Mouse (Mus musculus) fibroblast of lung, adult 2 months (primary cell): ENCODE results near the gene Ppp1r14d.

Source experiments
- DNase-seq: peaks from one replicate; pipeline ENCODE4 v3.0.0-alpha.2; 2011; ENCODE audit warnings: low read depth

The Ppp1r14d gene

DNA sequence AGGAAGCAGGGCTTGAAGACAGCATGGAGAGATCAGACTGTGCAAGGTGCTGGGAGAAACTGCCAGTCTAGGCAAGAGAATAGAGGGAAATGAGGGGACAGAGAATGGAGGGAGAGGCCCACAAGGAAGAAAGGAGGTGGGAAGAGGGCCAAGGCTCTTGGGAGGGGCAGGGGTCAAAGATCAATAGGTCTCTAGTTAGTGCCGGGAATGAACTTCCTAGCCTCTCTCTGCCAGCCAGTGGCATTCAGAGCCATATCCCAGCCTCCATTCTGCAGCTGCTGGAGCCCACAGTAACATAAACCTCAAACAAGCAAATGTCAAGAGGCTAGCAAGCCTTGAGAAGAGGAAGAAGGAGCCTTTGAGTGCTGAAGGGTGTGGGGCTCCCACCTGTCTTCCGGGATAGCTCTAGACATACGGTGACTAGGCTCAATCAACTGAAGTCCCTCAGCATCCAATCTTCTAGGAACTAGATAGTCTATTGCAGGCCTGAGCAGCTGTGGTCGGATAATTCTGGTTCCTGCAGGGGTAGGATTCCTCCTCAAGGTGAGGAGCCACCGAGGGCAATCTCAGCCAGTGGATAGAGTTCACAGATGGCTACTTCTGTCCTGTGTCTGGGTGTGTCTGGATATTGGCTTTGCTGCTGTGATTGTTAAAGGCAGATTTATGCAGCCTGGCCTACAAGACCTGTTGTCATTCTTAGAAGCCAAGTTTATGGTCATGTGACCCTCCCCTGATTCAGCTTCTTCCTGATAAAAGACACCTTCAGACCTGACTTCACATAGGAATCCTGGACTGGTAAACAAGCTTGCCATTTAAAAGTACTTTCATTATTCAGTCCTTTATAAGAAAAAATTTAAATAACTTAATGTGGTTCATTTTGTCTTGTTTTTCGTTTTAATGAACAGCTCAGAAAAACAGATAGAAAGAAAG is at the start of gene Ppp1r14d:
TSS of gene Ppp1r14d (minus strand) at position 132 of the 930 bp plus-strand sequence.
- no peak for DNase-seq

DNA sequence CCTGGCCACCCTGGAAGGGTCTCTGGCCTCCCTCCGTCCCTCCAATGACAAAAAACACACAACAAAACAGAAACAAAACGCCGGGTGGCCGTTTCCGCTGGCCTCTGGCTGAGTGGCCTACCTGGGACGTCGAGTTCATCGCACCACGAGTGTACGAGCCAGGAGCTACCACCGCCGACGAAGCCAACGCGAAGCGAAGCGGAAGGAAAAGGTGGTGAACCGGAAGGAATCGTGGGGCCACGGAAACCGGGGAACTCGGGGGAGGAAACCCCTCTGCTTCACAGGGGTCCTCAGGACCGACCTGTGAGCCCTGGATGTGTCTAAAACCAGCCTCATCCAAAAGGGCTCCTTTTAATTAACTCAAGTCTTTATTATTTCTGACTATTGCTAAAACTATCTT is 48.1 kb upstream of the Ppp1r14d start:
- no peak for DNase-seq

DNA sequence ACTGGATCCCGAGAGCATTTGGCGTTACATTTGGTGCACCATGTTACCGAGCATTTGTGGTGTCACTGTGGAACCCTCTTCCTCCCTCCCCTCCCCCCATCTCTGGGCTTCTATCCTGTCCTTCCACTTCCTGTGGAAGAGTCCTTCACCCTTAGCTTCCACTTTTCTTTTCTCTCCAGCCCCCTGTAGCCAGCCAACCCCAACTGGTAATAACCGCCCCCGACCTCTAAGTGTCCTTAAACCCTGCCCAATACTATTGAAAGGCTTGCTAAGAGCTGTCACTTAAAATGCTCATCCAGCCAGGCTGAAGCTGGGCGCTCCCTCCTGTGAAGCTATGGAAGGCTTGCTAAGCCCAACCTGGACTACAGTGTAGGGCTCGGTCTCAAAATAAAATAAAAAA is 47.2 kb upstream of the Ppp1r14d start:
- DNase-seq, result no peak

DNA sequence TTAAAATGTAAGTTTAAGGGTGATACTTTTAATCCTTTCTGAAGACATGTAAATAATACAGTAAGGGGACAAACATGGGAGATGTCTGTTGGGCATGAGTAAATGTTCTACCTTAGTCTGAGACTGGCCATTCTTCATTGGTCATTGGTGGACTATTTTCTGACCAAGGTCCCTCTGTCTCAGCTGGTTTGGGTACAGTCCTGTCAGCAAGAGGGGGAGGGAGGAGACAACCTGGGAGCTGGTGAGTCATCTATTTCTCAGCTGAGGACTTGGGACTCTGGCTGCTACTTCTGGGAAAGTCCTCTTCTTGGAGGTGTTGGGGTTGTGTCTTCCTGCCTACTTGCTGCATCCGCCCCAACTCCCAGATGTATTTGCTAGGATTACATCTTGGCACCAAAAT is 44.4 kb upstream of the Ppp1r14d start:
- no peak for DNase-seq

DNA sequence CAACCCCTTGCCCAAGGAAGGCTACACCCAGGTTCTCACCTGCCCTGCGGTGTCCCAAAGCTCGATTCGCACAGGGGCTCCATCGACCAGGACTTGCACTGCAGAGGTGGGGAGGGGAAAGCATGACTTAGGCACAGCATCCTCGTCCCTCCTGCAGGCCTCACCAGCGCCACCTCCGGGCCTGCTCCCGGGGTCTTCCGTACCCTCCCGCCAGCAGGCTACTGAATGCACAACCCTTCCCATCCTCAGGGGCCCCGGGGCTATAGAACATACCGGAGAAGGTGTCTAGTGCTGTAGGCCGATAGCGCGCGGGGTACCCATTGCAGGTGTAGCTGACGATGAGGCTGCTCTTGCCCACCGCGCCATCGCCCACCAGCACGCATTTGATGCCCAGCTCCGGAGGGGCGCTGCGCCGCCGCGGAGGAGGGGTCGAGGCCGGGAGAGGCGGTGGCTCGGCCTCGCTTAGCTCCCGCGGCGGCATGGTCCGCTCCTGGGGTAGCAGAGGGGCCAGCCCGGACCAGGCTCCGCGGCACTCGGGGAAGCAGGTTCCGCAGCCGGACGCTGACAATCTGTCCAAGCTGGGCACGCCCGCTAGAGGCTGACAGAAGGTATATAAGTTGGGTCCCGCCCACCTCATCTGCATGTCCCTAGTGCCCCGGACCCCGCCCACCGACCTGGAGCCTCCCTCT is 41.1 kb upstream of the Ppp1r14d start, which contains the start of gene Rhov:
TSS of gene Rhov (minus strand) at position 630 of the 689 bp plus-strand sequence.
- DNase-seq, result no peak

DNA sequence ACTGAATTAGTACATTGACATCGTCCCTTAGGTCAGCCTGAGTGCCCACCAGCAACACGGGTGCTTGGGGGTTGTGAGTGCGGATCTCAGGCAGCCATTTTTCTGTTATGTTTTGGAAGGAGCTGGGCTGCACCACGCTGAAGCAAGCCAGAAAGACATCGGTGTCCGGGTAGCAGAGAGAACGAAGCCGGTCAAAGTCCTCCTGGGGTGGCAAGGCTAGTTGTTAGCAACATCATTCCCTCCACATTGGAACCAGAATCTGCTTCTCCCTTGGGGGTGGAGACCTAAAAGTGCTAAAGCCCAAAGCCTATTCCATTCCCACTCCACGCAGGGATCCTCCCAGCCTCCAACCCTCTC is 40.6 kb upstream of the Ppp1r14d start:
- DNase-seq, result no peak

DNA sequence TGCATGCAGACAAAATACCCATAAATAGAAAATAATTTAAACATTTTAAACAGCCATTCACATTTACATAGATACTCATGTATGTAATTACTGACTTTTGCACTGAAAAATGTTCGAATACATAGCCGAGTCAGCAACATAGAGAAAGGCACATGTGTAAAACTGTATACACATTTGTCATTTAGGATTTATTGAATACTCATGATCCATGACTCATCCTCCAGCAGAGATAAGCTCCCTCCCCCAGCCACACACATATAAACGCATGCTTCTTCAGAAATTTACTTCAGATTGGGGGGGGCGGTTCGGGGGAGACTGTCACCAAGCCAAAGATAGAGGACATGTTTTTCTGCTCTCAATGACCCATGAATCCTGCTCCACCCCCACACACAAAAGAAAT is 34.1 kb upstream of the Ppp1r14d start:
- DNase-seq, result no peak

DNA sequence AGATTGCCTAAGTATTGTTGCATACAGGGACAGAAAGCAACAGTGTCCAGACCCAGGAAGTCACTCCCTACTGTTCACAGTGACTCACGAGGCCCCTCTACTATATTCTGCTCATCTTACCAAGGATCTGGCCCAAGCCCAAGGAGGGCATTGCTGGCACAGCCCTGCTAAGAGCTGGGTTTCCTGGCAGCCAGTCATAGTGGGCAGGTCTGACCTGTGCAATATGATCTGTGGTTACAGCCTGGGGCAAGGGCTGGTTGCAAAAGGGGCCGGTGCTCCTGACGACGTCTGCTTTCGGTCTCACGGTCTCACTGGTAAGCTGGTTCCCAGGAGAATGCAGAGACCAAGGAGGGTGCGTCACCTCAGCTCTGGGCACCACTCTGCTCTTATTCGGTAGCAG is 33.3 kb upstream of the Ppp1r14d start:
- peak; percentile 74 for DNase-seq

DNA sequence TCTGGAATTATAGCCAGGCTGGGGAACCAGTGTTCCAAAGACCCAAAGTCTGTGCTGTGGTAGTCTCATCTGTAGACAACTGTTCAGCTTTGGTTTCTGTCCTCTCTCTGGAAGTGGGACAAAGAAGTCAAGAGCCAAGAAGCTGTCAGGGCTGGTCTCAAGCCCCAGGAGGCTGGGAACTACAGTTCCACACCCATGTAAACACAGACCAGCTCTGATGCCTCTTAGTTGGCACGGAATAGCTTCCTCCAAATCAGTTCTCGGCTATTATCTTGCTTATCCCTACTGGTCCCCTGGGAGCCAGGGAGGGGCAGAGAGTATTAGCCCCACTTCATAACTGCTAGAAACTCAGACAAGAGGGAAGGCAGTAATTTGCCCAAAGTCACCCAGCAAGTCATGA is 31.6 kb upstream of the Ppp1r14d start:
- no peak for DNase-seq

DNA sequence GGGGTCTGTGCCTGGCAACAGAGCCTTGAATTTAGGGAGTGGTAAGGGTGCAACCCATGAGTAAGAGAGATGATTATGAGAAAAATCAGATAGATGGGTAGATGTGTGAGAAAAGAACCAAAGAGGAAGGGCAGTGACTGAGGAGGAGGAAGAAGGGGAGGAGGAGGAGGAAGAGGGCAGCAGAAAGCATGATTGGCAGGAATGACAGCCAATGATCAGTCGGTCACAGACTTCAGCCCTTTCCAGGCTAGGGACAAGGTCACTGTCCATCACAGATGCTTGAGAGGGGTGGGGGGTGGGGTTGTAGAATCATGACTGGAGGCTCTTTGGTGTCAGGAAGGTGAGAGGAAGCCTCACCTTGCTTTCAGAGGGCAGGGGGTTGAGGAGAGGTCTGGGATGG is 30.8 kb upstream of the Ppp1r14d start:
- no peak for DNase-seq

DNA sequence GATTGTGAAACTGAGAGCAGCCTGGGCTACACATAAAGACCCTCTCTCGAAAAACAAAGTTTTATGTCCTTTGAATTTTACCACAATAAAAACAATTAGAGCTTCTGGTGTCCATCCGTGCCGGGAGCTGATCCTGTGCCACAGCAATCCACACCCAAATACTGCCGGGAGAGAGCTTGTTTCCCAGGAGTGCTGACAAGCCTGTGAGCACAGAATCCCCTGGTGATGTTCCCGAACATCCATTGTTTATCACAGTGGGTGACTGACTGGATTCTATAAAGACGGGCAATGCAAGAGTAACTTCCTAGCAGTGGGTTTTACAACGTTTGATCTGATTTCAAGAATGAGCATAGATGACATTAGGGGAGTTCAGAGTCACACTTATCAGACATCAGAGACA is 25.3 kb upstream of the Ppp1r14d start:
- no peak for DNase-seq

DNA sequence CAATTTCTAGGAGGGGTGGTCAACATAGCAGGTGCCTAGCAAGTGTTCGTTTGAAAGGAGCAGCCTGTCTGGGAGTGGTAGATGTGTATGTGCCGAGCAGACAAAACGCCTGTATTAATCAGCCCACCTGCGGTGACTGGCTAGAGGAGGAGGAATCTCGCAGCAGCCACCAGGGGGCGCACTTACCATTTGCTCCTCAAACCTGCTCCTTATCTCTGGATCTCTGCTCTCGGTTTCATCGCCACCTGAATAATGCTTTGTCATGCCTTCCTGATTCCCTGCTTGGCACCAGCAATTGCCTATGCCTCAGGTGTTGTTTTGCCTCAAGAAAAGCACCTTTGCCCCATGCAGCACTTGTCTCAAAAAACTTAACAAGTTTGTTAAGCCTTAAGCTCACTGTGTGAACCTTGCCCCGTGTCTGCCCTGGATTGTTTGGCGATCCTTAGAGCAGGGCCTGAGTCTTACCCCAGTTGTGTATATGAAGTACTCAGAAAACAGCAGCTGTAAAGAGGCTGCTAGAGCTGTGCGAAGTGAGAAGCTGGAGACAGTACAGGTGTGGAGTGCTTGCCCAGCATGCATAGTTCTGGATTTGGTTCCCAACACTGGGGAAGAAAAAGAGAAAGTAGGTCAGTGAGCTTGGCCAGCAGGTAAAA is 21.2 kb upstream of the Ppp1r14d start:
- DNase-seq, result peak; percentile 52

DNA sequence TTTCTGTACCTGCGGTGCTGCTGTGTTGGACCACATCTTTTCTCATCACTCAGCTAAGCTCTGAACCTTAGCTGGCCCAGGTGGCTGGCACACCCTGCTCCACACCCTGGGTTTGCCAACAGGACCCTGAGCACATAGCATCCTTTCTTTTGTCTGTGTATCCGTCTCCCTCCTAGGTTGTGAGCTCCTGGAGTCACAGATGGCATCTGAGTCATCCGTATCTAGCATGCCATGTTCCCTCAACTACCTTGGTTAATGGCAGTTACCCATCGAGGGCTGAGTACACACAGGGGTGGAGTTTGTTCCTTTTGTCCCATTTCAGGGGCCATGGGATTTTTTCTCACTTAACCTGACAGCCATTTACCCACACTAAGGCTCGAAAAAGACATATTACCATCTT is 20.7 kb upstream of the Ppp1r14d start:
- DNase-seq, result no peak

DNA sequence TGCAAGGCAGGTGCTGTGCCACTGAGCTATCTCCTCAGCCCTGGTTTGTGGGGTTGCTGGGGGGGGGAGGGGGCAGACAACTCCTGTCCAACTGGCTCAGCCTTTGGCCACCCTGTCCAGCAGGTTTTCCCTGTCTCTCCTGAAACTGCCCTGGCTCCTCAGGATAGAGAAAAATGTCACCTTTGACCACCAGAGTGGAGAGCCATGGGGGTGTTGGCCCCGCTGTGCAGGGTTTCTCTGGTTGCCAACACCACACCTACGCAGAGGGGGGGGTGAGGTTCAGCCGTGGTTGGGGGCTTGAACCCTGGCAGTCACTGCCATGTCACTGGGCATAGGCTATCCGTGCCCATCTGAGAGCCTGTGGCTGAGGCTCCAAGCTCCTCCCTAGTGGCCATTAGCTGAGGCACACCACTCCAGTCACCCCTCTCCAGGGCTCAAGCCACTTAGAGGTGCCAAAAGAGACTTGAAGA is 19.9 kb upstream of the Ppp1r14d start:
- no peak for DNase-seq

DNA sequence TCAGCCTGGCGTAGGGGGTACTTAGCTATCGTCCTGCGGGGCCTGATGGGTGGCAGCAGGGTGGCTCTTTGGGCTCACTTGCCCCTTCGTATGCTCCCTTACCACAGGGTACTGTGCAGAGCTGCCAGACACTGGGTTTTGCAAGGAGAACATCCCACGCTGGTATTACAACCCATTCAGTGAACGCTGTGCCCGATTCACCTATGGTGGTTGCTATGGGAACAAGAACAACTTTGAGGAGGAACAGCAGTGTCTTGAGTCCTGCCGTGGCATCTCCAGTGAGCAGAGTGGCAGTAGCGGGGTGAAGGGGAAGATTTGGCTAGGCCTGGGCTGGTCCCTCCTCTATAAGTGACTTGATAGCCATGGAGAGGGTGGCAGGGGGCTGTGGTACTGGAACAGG is 18.2 kb upstream of the Ppp1r14d start:
- DNase-seq, result no peak

DNA sequence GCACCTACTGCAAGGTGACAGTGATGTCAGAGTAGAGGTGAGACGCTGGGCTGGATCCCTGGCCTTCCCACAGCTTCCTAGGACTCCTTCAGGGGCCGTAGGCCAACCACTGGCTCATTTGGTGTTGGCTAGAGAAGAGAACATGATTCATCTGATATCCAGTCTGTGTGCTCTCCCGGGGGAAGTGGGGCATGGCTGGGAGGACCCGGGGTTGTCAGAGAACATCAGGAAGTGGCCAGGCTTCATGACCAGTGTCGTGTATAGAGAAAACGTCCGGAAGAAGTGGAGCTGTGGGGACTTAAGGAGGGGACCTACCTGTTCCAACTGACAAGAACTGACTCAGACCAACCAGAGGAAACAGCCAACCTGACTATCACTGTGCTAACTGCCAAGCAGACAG is 15.5 kb upstream of the Ppp1r14d start:
- no peak for DNase-seq

DNA sequence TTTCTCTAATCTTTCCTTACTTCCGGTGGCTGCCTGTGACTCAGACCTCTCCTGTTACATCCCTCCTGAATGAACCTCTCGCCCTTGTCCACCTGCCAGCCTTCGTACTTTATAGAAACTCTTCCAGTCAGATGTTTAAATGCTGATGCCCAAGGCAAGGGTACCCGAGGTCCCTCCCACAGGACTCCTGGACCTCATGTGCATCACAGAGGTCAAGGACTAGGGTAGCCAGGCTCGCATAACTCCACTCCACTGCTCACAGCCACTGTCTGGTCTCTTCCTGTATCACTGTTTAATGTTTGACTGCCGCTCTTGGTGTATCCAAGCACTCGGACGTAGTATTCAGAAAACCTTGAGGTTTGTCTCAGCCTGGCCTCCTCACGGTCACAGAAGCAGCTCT is 12.8 kb upstream of the Ppp1r14d start:
- DNase-seq, result no peak

DNA sequence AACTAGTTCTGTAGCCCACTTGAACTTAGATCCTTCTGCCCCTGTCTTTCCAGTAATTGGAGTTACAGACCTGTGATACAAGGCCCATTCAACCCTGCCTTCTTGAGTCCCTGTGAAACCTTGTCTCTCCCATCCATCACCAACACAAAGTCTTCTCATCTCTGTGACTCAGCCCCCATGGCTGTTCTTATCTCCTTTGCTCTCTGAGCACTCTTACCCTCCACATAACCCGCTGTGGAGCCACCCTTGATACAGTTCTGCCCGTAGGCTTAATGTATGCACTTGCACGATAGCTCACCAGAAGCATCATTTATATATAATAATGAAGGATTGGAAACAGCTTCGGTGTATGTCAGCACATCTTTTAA is 11.1 kb upstream of the Ppp1r14d start:
- DNase-seq, result no peak

DNA sequence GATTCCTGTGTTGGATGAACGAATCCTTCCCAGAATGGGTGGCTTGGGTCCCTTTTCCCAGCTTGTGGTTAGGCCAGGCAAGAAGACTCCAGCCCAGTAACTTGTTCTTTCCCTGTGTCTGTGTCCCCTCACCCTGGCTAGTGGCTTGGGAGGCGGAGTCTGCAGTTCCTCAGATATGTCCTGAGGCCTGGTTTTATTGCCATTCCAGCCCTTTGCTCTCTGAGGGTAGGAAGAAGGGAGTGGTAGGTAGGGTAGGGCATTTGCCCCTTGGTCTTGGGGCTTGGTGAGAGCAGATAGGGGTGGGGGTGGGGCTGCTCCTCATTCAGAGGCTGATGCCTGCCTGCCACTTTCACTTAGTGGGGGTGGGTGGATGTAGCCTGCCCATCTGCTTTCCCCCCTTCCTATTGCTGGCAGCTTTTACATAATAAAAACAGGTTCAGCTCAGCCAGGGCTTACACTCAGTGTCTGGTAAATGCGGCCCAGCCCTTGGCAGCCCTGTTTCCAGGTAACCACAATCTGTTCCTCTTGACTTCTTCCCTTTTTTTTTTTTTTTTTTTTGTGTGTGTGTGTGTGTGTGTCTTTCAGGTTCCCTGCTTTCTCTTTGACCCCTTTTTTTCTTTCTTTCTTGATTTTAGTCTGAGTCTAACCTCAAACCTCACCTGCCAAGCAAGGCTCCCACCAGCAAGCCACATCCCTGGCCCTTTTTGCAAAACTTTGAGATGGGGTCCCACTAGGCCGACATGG is 10.5 kb upstream of the Ppp1r14d start:
- no peak for DNase-seq

DNA sequence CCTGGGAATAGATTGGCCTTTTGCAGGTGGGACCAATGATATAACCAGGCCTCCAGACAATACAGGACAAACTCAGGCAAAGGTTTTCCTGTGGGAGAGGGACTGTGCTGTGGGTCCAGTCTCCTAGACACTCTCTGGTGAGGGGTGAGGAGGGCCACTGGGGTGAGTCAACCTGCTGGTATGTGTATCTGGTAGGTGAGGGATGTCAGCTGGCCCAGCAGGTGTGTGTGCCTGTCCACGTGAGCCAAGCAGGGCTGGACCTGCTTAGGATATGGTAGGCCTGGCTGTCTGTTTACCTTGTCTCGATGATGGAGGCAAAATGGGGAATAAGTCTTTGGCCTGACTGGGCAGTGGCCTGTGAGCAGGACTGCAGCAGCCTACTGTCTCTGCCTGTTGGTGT is 9.0 kb upstream of the Ppp1r14d start:
- no peak for DNase-seq

DNA sequence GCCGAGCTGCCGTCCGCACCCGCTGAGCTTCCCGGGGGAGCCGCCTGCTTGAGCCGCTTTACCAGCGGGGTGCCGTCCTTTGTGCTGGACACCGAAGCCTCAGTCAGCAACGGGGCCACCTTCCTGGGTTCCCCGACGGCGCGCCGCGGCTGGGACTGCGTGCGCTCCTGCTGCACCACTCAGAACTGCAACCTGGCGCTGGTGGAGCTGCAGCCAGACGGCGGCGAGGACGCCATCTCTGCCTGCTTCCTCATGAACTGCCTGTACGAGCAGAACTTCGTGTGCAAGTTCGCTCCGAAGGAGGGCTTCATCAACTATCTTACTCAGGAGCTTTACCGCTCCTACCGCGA is 8.1 kb upstream of the Ppp1r14d start:
- DNase-seq, result no peak

DNA sequence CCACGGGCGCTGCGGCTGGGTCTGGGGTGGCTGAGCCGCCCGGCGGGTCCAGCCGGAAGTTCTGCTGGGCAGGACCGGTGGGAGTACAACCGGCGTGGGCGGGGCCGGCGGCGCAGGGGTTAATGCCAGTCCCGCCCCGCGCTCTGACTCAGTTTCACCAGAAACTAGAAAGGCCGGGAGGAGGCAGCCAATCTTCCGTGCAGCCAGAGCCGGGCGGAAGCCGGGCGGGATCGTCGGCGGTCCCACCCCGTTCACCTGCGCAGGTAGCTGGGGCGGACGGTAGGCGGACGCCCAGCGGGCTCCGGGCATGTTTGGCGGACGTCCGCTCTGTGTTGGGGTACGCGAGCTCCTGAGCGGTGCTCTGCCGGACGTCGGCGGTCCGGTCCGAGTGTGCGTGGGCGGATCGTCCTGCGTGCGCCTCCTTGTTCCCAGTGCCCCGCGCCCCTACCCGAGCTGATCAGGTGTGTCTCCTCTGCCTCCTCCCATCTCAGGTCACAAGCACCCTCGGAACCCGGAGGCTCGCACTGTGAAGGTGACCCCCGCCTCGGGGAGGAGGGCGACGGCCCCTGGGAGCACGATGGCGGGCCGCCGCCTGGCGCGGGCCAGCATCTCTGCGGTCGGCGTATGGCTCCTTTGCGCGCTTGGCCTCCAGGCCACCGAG is 7.6 kb upstream of the Ppp1r14d start, which contains the start of gene Spint1:
TSS of gene Spint1 (plus strand) at position 153 of the 661 bp plus-strand sequence.
- DNase-seq, result no peak
